Mouse (Mus musculus) embryo, embryonic 9.5 days (tissue): ENCODE data around the gene Cracr2b.

ENCODE experiments used
- DNase-seq: peaks from one replicate; pipeline ENCODE4 v3.0.0-alpha.2; 2017; ENCODE audit errors: extremely low spot score

The Cracr2b gene

DNA sequence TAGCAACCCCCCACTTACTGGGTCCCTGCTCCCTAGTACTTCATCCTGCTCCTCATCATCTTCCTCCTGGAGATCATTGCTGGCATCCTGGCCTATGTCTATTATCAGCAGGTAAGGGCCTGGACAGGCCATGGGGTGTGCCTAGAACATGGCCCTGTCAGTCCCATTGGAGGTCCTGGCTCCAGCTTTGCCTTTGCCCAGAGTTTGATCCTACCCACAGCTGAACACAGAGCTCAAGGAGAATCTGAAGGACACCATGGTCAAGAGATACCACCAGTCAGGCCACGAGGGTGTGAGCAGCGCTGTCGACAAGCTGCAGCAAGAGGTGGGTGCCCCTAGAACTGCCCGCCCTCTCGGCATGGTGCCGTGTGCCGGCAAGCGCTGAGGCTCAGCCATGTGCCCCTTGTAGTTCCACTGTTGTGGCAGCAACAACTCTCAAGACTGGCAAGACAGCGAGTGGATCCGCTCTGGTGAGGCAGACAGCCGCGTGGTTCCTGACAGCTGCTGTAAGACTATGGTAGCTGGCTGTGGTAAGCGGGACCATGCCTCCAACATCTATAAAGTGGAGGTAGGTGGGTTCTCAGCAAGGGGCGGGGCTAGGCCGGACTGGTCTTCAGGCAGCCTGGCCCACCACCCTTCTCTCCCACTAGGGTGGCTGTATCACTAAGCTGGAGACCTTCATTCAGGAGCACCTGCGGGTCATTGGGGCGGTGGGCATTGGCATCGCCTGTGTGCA lies 9.2 kb downstream of the Cracr2b start:
- DNase-seq = no peak

DNA sequence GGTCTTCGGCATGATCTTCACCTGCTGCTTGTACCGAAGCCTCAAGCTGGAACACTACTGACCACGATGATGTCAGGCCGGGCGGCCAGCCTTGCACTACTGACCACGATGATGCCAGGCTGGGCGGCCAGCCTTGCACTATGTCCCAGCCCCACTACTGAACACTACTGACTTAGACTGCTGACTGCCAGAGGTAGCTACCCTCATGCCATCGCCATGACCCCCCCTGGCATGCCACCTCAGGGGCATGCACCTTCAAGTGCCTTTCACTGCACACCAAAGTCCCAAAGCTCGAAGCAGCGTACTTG lies 9.7 kb downstream of the Cracr2b start:
- DNase-seq = no peak

DNA sequence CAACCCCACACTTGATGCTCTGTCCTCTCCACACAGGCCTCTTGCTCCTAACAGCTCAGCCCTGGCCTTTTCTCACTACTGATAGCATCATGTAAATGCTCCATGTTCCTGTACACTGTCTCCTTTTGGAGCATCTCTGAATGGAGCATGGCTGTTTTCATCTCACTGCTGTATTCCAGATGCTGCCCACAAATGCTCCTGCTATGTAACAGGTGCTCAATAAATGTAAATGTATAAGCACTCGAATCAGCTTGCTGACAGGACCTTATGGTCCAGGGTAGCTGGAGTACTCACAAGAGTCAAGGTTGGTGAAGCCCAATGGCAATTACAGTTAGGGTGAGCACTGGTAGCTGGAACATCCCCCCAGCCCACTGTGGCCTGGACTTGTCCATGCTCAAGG lies 10.3 kb downstream of the Cracr2b start:
- DNase-seq = no peak

DNA sequence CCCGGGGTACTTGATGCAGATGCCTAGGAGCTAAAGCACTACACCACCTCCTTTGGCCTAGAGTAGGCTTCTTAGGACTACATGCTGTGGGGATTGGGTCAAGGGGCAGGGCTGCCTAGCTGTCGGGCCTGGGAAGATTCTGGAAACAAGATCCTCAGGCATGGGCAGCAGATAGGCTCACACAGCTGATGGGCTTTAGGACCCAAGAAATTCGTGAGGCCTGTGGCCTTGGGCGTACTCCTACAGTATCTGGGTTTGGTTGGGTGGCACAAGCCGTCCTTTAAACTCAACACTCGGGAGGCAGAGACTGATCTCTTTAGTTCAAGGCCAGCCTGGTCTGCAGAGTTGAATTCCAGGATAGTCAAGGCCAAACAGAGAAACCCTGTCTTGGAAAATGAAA lies 11.3 kb downstream of the Cracr2b start:
- DNase-seq = no peak

DNA sequence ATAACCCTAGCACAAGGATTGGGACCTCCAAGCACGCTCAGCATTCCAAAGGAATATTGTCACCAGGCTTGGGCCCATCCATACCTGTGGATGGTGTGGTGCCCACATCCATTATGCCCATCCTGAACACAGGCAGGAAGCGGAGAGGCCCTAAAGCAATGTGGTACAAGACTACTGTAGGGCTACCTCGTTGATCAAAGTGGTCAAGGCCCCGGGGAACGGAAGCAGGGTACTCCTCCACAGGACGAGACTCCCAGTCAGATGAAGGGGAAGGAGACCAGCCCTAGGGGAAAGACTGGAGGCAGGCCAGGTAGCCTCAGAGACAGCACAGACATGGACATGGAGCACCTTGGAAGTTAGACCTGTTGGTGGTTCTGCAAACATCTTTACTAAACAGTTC lies 11.9 kb downstream of the Cracr2b start:
- no peak for DNase-seq

DNA sequence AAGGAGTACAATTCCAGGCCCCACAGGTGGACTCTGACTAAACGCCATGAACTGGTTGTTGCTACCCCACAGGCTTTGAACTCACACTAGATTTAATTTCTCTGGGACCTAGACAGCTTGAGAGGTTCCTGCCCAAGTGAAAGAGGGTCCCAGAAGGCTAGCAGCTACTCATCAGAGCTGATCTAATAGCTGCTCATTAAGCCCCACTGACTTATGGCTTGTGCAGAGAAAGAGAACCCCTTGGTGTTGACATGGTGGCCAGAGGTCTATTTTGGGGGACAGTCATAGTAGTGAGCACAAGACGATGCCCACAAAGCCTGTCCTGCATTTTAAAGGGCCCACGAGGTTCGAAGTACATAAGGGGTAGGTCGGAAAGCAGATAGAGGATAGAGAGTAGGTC lies 13.3 kb downstream of the Cracr2b start:
- DNase-seq = no peak

DNA sequence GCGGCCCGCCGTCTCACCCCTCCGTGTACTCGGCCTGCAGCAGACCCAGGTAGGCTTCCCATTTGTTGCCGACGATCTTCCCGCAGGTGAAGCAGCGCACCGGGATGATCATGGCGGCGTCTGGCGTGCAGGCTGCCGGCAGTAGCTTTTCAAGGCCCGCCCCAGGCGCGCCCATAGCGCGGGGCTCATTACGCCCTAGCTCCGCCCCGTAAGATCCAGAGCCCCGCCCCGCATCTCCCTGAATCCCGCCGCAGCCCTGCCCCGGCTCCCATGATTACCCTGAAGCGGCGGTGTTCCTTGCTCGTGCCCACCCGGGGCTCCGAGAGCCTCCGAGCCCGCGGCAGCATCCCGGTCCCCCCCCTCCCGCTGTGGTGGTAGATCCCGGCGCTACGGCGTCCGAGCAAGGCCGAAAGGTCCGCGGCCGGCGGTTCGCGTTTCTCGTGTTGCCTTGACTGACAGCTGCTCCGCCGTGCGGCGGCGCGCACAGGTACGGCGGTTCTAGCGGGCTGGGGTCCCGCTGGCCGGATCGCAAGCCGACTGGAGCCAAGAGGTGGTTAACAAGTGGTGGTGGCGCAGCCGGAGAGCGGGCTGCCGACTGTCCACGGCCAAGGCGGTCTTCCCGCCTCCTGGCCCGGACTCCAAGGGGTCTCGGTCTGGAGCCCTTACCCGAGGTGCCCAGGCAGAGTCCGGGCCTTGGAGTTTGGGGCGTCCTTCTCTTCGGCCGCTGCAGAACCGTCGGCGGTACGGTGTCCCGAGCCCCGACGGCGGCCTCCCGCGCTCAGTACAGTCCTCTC lies 14.3 kb downstream of the Cracr2b start, which contains the start of the genes Polr2l and Tspan4:
Gene Polr2l (minus strand): TSS at position 122 of the 794 bp plus-strand sequence.
Gene Tspan4 (plus strand): TSS at position 230 of the 794 bp plus-strand sequence.
- peak; percentile 93 for DNase-seq

DNA sequence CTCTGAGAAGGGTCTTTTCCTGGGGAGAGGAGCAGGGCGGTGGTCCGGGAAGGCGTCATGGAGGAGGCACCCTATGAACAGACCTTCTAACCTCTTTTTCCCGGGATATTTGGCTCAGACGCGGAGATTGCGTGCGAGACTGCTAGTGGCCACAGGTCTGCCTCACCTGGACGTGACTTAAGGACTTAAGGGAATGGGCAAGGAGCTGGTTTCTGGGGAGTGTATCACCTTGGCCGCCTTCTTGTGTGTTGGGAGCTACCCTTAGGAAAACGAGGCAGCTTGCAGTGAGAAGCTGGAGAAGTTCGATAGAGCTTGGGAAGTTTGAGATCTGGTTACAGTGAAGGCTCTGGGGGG lies 14.9 kb downstream of the Cracr2b start:
- no peak for DNase-seq

DNA sequence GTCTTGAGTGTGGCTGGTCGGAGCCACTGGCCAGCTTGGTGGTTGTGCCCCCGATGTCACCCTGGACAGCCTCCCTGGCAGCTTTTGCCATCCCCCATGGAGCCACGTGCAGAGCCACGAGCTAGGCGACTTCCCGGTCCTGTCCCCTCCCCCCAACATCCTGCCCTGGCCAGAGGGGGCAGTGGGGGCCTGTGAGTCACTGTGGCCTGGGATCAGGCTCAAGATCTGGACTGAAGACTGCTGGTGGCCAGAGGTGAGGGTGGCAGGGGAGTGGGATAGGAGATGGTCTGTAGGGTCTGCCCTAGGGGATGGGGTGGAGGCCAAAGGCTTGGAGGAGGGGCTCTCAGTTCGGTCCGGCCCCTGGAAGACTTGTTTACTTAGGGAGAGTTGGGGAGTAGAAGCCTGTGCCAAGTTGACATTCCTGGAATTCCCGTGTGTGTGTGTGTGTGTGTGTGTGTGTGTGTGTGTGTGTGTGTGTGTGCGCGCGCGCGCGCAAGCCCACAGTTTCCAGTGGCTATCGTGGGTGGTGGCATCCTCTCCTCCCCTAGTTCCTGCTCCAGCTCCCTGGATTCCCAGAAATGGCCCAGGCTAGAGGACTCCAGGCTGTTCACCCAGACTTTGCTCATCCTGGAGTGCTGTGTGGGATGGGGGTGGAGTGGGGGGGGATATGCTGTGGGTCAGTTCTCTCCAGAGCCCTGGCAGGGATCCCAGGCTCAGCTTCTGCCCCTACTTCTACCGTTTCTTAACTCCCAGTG lies 15.5 kb downstream of the Cracr2b start:
- peak; percentile 80 for DNase-seq

DNA sequence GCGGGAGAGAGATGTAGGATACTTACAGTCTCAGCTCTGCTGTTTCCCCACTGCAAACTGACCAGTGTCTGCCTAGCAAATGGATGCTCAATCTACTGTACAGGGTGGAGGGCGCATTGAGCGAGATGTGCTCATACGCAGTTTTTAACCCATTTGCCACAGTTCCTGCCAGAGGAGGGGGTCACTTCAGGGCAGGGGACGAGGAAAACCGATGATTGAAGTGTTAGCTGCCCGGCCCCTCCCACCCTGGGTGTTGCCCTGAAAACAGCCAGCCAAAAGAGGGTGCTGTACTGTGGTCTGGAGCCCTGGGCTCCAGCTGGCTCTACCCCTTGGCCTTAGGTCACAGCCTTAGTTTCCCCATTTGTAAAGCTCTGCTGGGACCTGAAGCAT lies 16.1 kb downstream of the Cracr2b start:
- DNase-seq = no peak

DNA sequence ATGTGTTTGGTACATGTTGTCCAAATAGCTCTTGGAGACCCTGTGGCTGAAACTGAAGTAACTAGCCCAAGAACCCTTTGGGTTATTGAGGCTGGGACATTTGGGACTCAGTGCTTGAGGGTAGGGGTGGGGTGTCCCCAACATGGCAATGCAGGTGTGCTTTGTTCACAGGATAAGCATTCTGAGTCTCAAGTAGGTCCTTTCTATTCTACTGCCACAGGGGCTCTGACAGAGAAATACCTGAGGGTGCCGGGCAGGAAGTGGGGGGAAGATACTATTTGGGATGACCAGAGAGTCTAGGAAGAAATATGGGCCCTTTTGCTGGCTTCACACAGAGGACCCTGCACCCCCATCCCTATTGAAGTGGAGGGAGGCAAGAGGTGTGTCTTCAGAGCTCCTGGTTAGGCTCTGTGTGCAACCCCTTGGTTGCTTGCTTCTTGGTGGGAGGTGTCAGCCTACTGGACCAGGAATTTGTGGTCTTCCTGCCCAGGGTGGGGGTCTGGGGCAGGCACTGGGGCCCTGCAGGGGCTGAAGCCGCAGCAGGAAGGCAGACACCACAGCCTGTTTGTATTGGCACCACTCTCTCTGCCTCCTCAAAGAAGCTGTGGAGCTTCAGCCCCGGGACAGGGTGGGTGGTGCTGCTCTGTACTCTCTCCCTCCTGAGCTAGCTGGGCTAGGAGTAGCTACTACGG lies 16.8 kb downstream of the Cracr2b start:
- no peak for DNase-seq

DNA sequence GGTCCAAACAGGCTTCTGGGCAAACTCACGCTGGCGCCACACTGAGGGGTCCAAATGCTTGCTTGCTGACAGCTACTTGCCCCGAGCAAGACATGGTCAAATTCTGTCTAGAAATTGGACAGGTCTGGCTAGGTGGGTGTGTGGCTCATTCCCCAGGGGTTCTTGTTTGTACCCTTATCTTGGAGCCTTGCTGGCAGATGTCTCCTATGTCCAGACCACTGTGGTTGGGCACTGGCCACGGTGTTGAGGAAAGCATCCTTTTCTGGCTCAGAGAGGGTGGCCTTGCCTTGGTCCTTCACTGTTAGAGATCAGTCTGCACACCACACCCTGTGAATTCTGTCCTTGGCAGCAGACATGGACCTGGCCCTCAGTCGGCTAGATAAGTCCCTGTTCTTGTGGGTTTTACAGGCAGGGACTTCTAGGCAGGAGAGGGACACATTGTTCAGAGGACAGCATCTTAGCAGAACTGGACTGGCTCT lies 17.4 kb downstream of the Cracr2b start:
- no peak for DNase-seq

DNA sequence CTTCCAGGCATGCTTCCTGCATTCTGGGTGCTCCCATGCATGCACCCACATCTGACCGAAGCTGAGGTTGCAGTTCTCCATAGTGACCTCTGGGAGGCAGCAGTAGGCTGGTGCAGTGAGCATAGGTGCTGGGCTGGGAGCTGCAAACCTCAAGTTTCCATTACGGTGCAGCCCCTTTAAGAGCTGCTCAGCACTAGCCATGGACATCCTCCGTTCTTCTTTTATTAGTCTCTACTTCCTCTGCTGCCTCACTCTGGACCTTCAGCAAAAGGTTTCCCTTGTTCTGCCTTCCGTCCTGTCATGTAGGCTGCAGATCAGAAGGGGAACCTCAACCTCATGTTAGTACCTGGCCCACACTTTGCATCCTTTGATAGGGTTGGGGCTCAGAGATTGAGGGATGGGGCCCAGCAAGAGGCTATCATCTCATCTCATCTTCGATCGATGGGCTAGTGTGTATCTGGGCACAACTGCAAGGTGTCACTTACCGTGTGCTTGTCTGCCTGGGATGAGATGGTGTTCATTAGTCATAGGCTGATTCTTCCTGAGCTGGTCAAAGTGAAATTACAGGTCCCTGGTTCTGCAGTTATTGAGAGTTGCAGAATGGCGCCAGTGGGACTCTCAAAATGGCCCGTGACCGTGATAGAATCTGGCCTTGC lies 20.1 kb downstream of the Cracr2b start:
- DNase-seq = peak; percentile 68

DNA sequence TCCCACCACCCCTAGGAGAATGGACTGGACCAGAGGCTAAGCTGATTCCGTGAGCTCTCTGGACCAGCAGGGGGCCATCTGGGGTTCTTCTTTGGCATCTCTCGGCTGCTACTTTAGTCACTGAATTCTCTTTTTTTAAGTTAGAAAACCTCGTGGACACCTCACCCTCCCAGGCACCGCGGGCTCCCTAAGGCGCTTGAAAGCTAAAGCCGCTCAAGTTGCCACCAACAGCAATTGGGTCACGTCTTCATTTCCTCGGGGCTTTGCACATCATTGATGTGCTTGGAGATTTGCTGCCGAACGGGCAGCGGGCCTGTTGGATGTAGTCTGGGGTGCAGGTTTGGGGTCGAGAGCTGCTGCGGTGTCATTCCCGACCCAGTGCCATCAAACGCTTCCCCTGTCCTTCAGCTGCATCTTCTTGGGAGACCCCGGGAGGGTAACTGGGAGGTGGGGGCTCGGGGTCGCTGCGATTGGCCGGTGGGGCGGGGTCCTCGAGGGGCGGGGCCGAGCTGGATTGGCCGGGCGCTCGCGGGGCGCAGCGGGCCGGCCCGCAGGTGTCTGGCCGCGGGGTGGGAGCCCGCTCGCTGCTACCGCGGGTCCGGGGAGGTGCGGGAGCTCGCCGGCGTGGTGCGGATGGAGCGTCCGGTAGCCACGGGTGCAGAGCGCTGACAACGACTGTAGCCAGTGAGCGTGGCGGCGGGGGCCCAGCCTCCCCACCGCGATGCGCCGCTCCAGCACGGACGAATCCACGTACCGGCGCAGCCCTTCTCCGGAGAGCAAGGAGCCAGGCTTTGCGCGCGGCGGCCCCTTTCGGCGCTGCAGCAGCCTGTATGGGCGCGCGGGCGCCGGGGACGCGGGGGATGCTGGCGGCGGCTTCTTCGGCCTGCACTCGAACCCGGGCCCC lies 20.9 kb downstream of the Cracr2b start:
- DNase-seq = peak; percentile 78

DNA sequence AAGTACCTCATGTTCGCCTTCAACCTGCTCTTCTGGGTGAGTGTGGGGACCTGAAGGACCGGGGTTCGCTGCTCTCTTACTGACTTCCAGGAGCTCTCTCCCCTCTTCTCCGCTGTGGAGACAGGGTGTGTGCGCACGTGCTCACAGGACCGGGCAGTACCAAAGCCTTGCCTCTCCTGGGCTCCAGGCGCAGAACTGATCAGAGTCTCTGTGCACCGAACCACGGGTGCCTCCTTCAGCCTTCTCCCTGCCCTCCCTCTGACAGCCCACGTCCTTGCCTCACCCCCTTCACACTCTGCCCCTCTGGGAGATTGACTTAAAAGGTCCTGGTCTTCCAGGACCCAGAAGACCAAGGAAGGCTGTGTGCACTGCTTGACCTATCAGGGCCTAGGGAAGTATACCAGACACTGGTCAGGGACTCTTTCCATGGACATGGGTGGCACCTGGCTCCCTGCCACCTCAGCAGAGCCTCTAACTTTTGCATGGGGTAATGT lies 21.7 kb downstream of the Cracr2b start:
- no peak for DNase-seq

DNA sequence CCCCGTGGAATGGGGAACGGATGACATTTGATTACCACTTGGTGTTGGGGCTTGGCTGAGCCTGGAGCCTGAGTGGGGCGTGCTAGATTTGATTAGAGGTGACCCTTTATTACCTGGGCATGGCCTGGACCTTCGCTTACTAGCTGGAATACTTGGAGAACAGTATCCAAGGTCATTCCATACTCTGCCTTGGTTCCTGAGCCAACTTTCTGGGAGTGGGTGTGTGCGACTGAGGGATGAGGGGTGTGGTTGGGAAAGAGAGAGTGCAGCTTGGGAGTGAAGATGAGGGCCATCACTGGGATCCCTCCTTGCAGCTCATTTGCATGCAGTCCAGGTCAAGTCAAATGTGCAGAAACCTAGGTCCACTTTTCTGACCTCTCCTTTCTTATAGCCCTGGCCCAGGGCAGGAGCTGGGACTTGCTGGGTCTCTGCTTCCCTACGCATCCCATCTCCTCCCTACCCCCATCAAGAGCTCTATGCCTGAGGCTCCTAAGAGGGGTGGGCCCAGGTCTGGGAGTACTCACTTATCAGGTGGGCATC lies 22.3 kb downstream of the Cracr2b start:
- no peak for DNase-seq

DNA sequence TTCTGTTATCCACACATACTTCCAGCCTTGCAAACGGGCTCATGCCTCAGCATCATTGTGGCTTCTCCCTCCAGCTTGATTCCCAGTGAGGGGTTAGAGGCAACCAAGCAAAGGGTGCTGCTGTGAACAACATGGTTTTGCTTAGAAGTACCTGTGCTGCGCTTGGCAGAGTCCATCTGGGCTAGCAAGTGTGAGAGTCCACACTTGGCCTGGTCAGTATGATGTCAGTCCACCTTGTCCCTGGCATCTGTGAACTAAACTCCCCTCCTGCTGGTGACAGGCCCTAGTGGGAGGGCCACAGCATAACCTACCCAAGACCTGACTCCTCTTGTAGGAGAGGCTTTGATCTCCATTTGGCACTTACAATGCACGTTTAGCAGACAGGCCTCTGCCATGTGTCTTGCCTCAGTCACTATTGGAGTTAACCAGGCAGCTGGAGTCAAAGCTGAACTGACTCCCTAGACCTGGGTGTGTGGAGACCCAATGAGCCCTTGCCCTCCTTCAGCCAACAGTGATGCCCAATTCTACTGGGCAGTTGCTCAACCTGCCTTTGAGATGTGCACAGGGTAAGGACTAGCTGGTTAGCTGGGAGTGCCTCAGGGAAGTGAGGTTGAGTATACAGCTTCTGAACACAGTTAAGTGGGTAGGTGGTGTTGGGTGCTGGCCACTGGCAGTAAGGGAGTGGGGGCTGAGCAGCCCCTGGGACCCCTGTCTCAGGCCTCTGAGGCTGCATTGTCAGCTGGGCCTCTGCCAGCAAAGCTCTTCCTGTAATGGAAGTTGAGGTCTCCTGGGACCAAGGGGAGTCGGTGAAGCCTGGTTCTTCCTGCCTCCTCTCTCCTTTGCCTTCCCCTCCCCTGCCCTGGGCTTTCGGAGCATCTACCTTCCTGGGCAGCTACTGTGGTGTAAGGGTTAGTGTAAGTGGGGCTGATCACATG lies 23.6 kb downstream of the Cracr2b start:
- DNase-seq = no peak

DNA sequence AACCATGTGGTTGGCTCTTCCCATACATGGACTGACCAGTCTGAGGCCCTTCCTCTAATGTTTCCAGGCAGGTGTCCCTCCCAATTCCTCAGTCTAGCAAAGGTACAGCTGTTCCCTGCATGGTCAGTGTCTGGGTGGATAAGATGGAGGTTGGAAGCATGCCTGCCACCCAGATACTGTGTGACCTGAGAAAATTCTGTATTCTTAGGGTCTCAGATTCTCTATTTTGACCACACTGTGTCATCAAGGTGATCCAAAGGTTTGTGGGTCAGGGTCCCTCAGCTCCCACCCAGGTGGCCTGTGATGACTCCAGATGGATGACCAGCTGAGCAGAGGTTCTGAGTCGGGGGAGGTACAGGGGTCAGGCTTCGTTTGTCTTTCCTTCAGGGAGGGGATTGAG lies 24.3 kb downstream of the Cracr2b start:
- no peak for DNase-seq

DNA sequence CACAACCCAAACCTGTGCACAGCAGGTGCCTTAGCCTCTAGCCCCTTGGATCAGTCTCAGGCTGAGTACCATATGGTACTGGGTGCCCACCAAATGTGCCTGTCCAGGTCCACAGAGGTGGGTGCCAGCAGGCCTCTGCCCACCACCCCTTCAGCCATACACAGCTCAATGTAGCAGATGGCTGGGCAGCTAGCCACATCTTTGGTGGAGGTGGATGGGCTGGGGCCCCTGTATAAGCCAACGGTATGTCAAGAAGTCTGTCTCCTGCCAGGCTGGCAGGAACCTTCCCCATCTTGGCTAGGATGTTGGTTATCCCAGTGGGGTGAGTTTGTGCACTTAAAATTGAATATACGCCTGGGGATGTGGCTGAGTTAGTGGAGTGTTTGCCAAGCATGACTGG lies 24.7 kb downstream of the Cracr2b start:
- DNase-seq = no peak
